9 mouse cellular contexts compared by ENCODE assay signal in genomic region chr12:27083645-27084550, GRCm38 (mm10).
DNase-seq lines count a peak whose midpoint lies in the region; ATAC-seq and TF ChIP-seq lines count a peak whose summit lies in the region.
"Had no signal": no experiment of that assay in that cellular context is flagged by ENCODE, and none has a peak within 500 bp of the region (broad histone marks: within the 10 kb centered on the region; RNA-seq: fewer than 3 reads in every experiment).

No protein-coding gene starts in this region.

- H3K4me3 ChIP-seq in forebrain, embryonic 14.5 days (ENCODE audit: low read depth, low read length), result no peak overlapping the region
- H3K4me3 ChIP-seq in intestine, postnatal 0 days (ENCODE audit: low read depth, low read length), result no peak overlapping the region
- no peak overlapping the region for H3K4me3 ChIP-seq in neural tube, embryonic 15.5 days (replicated peaks)

- H3K4me2 ChIP-seq in forebrain, embryonic 14.5 days (ENCODE audit: low read length), result peak overlapping the region; percentile 19; the same call in 1 of the 2 replicates
- H3K4me2 ChIP-seq in intestine, postnatal 0 days (replicated peaks; ENCODE audit: low read depth), result no peak overlapping the region
- no peak overlapping the region for H3K4me2 ChIP-seq in neural tube, embryonic 15.5 days

- H3K9me3 ChIP-seq in forebrain, embryonic 14.5 days (replicated peaks; ENCODE audit: control insufficient read depth, low read length), result no peaks in the 10 kb centered on the region
- no peaks in the 10 kb centered on the region for H3K9me3 ChIP-seq in intestine, postnatal 0 days (ENCODE audit: control insufficient read depth)
- no peaks in the 10 kb centered on the region for H3K9me3 ChIP-seq in neural tube, embryonic 15.5 days (replicated peaks)

- no peaks in the 10 kb centered on the region for H3K27me3 ChIP-seq in forebrain, embryonic 14.5 days (replicated peaks; ENCODE audit: control insufficient read depth, insufficient read depth, low read length)
- H3K27me3 ChIP-seq in intestine, postnatal 0 days (replicated peaks; ENCODE audit: control insufficient read depth, insufficient read depth, low read length), result no peaks in the 10 kb centered on the region
- H3K27me3 ChIP-seq in neural tube, embryonic 15.5 days (replicated peaks), result no peaks in the 10 kb centered on the region

- no peaks in the 10 kb centered on the region for H3K36me3 ChIP-seq in forebrain, embryonic 14.5 days (ENCODE audit: control insufficient read depth, insufficient read depth, low read length)
- H3K36me3 ChIP-seq in intestine, postnatal 0 days (ENCODE audit: control insufficient read depth, insufficient read depth), result no peaks in the 10 kb centered on the region
- no peaks in the 10 kb centered on the region for H3K36me3 ChIP-seq in neural tube, embryonic 15.5 days

- H3K27ac ChIP-seq in forebrain, embryonic 14.5 days (ENCODE audit: low read depth, low read length), result peak overlapping the region; percentile 97
- H3K27ac ChIP-seq in intestine, postnatal 0 days (ENCODE audit: low read depth, low read length), result no peak overlapping the region
- H3K27ac ChIP-seq in neural tube, embryonic 15.5 days (replicated peaks), result peak overlapping the region; percentile 91
- H3K27ac ChIP-seq: liver, embryonic 14.5 days had no signal

- ATAC-seq in forebrain, embryonic 14.5 days, result peak; percentile 33
- ATAC-seq in intestine, postnatal 0 days, result peak; percentile 81
- ATAC-seq in neural tube, embryonic 15.5 days (ENCODE audit: low FRiP score), result no peak

- H3K4me1 ChIP-seq in forebrain, embryonic 14.5 days (ENCODE audit: control insufficient read depth, insufficient read depth, low read length), result peaks cover 20% of the 10 kb centered on the region
- H3K4me1 ChIP-seq in intestine, postnatal 0 days (replicated peaks; ENCODE audit: control insufficient read depth, insufficient read depth, low read length), result 0 out of 2 replicates have a peak, but pooled peaks cover 9% of the 10 kb centered on the region
- peaks cover 29% of the 10 kb centered on the region for H3K4me1 ChIP-seq in neural tube, embryonic 15.5 days

- no peak for TF ChIP-seq CTCF in intestine, postnatal 0 days (IDR thresholded peaks at IDR 0.05; ENCODE audit: low read depth)

- DNase-seq in embryo, embryonic 11 days, result peak; percentile 72
- peak; percentile 63 for DNase-seq in forebrain, embryonic 14.5 days (ENCODE audit: low spot score)
- no peak for DNase-seq in urinary bladder, postnatal 25 days (ENCODE audit: low spot score)
- no peak for DNase-seq in left cerebral cortex, postnatal 14 days (ENCODE audit: low spot score in 2 of 2)
- DNase-seq in spleen, postnatal 4 days (ENCODE audit: low spot score in 2 of 2), result no peak
- DNase-seq: kidney, adult 9 months had no signal

- peak overlapping the region; percentile 45; the same call in 1 of the 2 replicates for H3K9ac ChIP-seq in forebrain, embryonic 14.5 days (ENCODE audit: low read length)
- H3K9ac ChIP-seq in intestine, postnatal 0 days (ENCODE audit: low read depth, low read length), result no peak overlapping the region
- no peak overlapping the region for H3K9ac ChIP-seq in neural tube, embryonic 15.5 days (replicated peaks)
- H3K9ac ChIP-seq: liver, embryonic 14.5 days had no signal

- intact Hi-C loops in left cerebral cortex, postnatal 14 days (cut with DNase I), result no loop called here

- WGBS in forebrain, embryonic 14.5 days, result 16% methylated on average over 4 of the region's 4 CpGs
- 29% methylated on average over 4 of the region's 4 CpGs for WGBS in intestine, postnatal 0 days
- 18% methylated on average over 4 of the region's 4 CpGs for WGBS in neural tube, embryonic 15.5 days

Comparison
In these comparisons a context has a peak if more than half of its experiments do, and no peak if none do; other contexts are left out.
1. DNase-seq: peak in embryo, embryonic 11 days (single experiment) and forebrain, embryonic 14.5 days (single experiment); none in urinary bladder, postnatal 25 days (single experiment), left cerebral cortex, postnatal 14 days (0 of 2) and spleen, postnatal 4 days (0 of 2).